Mouse (Mus musculus): ENCODE data around the gene Fam186b.
"Not testable (repeated sequence)": the region's sequence is repeated elsewhere in the genome, so short reads cannot be mapped to it uniquely, and the experiment has no call there.

DNA sequence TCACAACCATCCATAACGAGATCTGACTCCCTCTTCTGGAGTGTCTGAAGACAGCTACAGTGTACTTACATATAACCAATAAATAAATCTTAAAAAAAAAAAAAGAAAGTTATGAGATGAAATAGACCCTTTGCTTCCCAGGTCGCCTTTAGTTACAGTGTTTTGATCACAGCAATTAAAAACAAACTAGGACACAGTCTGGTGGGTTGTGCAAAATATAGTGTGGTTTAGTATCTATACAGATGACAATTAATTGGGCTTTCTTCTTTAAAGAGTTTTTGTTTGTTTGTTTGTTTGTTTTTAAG lies 42.6 kb downstream of the Fam186b start:
- TF ChIP-seq CTCF (IDR thresholded peaks at IDR 0.05; ENCODE audit: borderline replicate concordance, extremely low read depth, insufficient read depth, insufficient read length); POLR2A (IDR thresholded peaks at IDR 0.05; ENCODE audit: borderline replicate concordance, extremely low read depth, insufficient read depth, insufficient read length, poor library complexity, severe bottlenecking): not testable (repeated sequence)
